Mouse (Mus musculus) hindbrain, embryonic 13.5 days (tissue): ENCODE data around the gene Spaca4. TPM values are rescaled to one million over a fixed set of nuclear protein-coding genes. Genes with fewer than 3 reads are reported as not detected.

Experiments used
- ATAC-seq: fragments of 200-750 bp; cut with Nextera tagmentation; 2 replicates; pipeline ENCODE4 v1.8.0; 2017; ENCODE audit warnings: moderate TSS enrichment; ENCODE audit not compliant: low FRiP score
- H3K27ac ChIP-seq: fragments of 300-500 bp; sonication (generic); 2 replicates; pipeline ENCODE4 v1.5.1; 2015; ENCODE audit warnings: inconsistent platforms, mild to moderate bottlenecking, moderate library complexity
- H3K27me3 ChIP-seq: fragments of 300-500 bp; sonication (generic); 2 replicates; pipeline ENCODE4 v1.6.1; 2015; ENCODE audit warnings: mild to moderate bottlenecking, inconsistent platforms
- H3K36me3 ChIP-seq: fragments of 300-500 bp; sonication (generic); 2 replicates; pipeline ENCODE4 v1.6.1; 2015; ENCODE audit warnings: mild to moderate bottlenecking, inconsistent platforms
- H3K4me1 ChIP-seq: fragments of 300-500 bp; sonication (generic); replicated peaks from 2 replicates; pipeline ENCODE4 v1.6.1; 2015; ENCODE audit warnings: inconsistent platforms
- H3K4me2 ChIP-seq: fragments of 300-500 bp; sonication (generic); 2 replicates; pipeline ENCODE4 v1.6.1; 2015; ENCODE audit warnings: inconsistent platforms, mild to moderate bottlenecking, moderate library complexity
- H3K4me3 ChIP-seq: fragments of 300-500 bp; sonication (generic); 2 replicates; pipeline ENCODE4 v1.5.1; 2015; ENCODE audit warnings: mild to moderate bottlenecking, inconsistent platforms
- H3K9ac ChIP-seq: fragments of 300-500 bp; sonication (generic); 2 replicates; pipeline ENCODE4 v1.6.1; 2015; ENCODE audit warnings: mild to moderate bottlenecking, inconsistent platforms
- H3K9me3 ChIP-seq: fragments of 300-500 bp; sonication (generic); 2 replicates; pipeline ENCODE4 v1.6.1; 2016; ENCODE audit warnings: inconsistent platforms
- WGBS: fragments of 180-500 bp; shearing (Covaris S2); methylation state at CpG from one replicate; pipeline ENCODE4 v1.1.7; 2015; 5-methylcytosine and 5-hydroxymethylcytosine counted together
- polyA plus RNA-seq: library from polyadenylated mRNA; unstranded; fragments of >200 nt; fragmentation: Nextera tagmentation; extraction: Ambion mirVana; gene quantifications from 2 replicates; pipeline ENCODE4 v1.2.1, GENCODE M21; 2015

Gene Spaca4
- polyA plus RNA-seq, 1 experiment from 2014 or later, result not detected

- H3K4me3 ChIP-seq, result no peak overlapping the region
- no peaks in the 10 kb centered on the region for H3K36me3 ChIP-seq
- peaks cover 3% of the 10 kb centered on the region; the same call in 1 of the 2 replicates for H3K27me3 ChIP-seq
- WGBS, result 83% methylated on average over 5 of the region's 5 CpGs
- no peak overlapping the region for H3K9ac ChIP-seq
- H3K4me2 ChIP-seq, result no peak overlapping the region
- ATAC-seq, result no peak
- no peak overlapping the region for H3K27ac ChIP-seq
- H3K9me3 ChIP-seq, result no peaks in the 10 kb centered on the region
- H3K4me1 ChIP-seq, result peaks cover 8% of the 10 kb centered on the region
Measured at GRCm38 (mm10) chr7:45747450-45747849, 21.8 kb upstream of the Spaca4 start.

- Histone ChIP-seq H3K9ac (no peak overlapping the region), H3K9me3 (no peaks in the 10 kb centered on the region), H3K4me1 (peaks cover 9% of the 10 kb centered on the region), H3K36me3 (no peaks in the 10 kb centered on the region), H3K4me2 (no peak overlapping the region), H3K27me3 (peaks cover 12% of the 10 kb centered on the region), H3K27ac (no peak overlapping the region), H3K4me3 (no peak overlapping the region)
- WGBS, result 64% methylated on average over 6 of the region's 6 CpGs
- ATAC-seq, result no peak
Measured at GRCm38 (mm10) chr7:45746518-45746917, 20.9 kb upstream of the Spaca4 start.

- ATAC-seq, result no peak
- Histone ChIP-seq H3K27ac (no peak overlapping the region), H3K27me3 (peaks cover 16% of the 10 kb centered on the region), H3K9ac (no peak overlapping the region), H3K4me3 (no peak overlapping the region), H3K4me2 (no peak overlapping the region), H3K9me3 (no peaks in the 10 kb centered on the region), H3K36me3 (no peaks in the 10 kb centered on the region), H3K4me1 (0 out of 2 replicates have a peak, but pooled peaks cover 6% of the 10 kb centered on the region)
- WGBS, result 49% methylated on average over 2 of the region's 2 CpGs
Measured at GRCm38 (mm10) chr7:45744387-45744786, 18.8 kb upstream of the Spaca4 start.

GRCm38 (mm10) chr7:45742338-45742737 lies 16.7 kb upstream of the Spaca4 start:
- no peaks in the 10 kb centered on the region for H3K36me3 ChIP-seq
- peak overlapping the region; percentile 23; the same call in 1 of the 2 replicates for H3K4me2 ChIP-seq
- H3K4me3 ChIP-seq, result no peak overlapping the region
- ATAC-seq, result no peak
- H3K27me3 ChIP-seq, result peaks cover 19% of the 10 kb centered on the region
- H3K9me3 ChIP-seq, result no peaks in the 10 kb centered on the region
- no peak overlapping the region for H3K27ac ChIP-seq
- 35% methylated on average over 19 of the region's 19 CpGs for WGBS
- H3K4me1 ChIP-seq, result 0 out of 2 replicates have a peak, but pooled peaks cover 3% of the 10 kb centered on the region
- H3K9ac ChIP-seq, result no peak overlapping the region

- Histone ChIP-seq H3K9ac (0 out of 2 replicates have a peak overlapping the region, but pooled peaks have one; percentile 13), H3K4me2 (peak overlapping the region; percentile 23; the same call in 1 of the 2 replicates), H3K4me3 (no peak overlapping the region), H3K4me1 (0 out of 2 replicates have a peak, but pooled peaks cover 3% of the 10 kb centered on the region), H3K9me3 (no peaks in the 10 kb centered on the region), H3K36me3 (no peaks in the 10 kb centered on the region), H3K27me3 (peaks cover 19% of the 10 kb centered on the region), H3K27ac (no peak overlapping the region)
- ATAC-seq, result no peak
- 33% methylated on average over 11 of the region's 11 CpGs for WGBS
Measured at GRCm38 (mm10) chr7:45741777-45742176, 16.2 kb upstream of the Spaca4 start.

- Histone ChIP-seq H3K9me3 (no peaks in the 10 kb centered on the region), H3K4me1 (0 out of 2 replicates have a peak, but pooled peaks cover 3% of the 10 kb centered on the region), H3K9ac (0 out of 2 replicates have a peak overlapping the region, but pooled peaks have one; percentile 13), H3K27ac (no peak overlapping the region), H3K27me3 (peaks cover 19% of the 10 kb centered on the region), H3K4me2 (no peak overlapping the region), H3K36me3 (no peaks in the 10 kb centered on the region), H3K4me3 (no peak overlapping the region)
- no peak for ATAC-seq
- WGBS, result 87% methylated on average over 12 of the region's 12 CpGs
Measured at GRCm38 (mm10) chr7:45741308-45741707, 15.7 kb upstream of the Spaca4 start.

- H3K27ac ChIP-seq, result no peak overlapping the region
- ATAC-seq, result no peak
- no peak overlapping the region for H3K4me3 ChIP-seq
- no peak overlapping the region for H3K4me2 ChIP-seq
- no peak overlapping the region for H3K9ac ChIP-seq
- 70% methylated on average over 10 of the region's 10 CpGs for WGBS
- 0 out of 2 replicates have a peak, but pooled peaks cover 3% of the 10 kb centered on the region for H3K4me1 ChIP-seq
- no peaks in the 10 kb centered on the region for H3K9me3 ChIP-seq
- peaks cover 19% of the 10 kb centered on the region for H3K27me3 ChIP-seq
- no peaks in the 10 kb centered on the region for H3K36me3 ChIP-seq
Measured at GRCm38 (mm10) chr7:45739820-45740219, 14.2 kb upstream of the Spaca4 start.

- Histone ChIP-seq H3K4me3 (no peak overlapping the region), H3K9me3 (no peaks in the 10 kb centered on the region), H3K27me3 (peaks cover 19% of the 10 kb centered on the region), H3K9ac (no peak overlapping the region), H3K36me3 (no peaks in the 10 kb centered on the region), H3K4me2 (no peak overlapping the region), H3K4me1 (0 out of 2 replicates have a peak, but pooled peaks cover 3% of the 10 kb centered on the region), H3K27ac (no peak overlapping the region)
- peak; percentile 85; the same call in 1 of the 2 replicates for ATAC-seq
- 7% methylated on average over 9 of the region's 9 CpGs for WGBS
Measured at GRCm38 (mm10) chr7:45739162-45739763, 13.7 kb upstream of the Spaca4 start.

- 84% methylated on average over 5 of the region's 5 CpGs for WGBS
- Histone ChIP-seq H3K4me3 (no peak overlapping the region), H3K36me3 (peaks cover 12% of the 10 kb centered on the region), H3K4me1 (peaks cover 8% of the 10 kb centered on the region; the same call in 1 of the 2 replicates), H3K9ac (no peak overlapping the region), H3K27ac (no peak overlapping the region), H3K9me3 (no peaks in the 10 kb centered on the region), H3K27me3 (no peaks in the 10 kb centered on the region), H3K4me2 (no peak overlapping the region)
- ATAC-seq, result no peak
Measured at GRCm38 (mm10) chr7:45733477-45733876, 7.9 kb upstream of the Spaca4 start.

GRCm38 (mm10) chr7:45730727-45731431 lies 5.3 kb upstream of the Spaca4 start:
- Histone ChIP-seq H3K4me2 (no peak overlapping the region), H3K9ac (no peak overlapping the region), H3K4me3 (no peak overlapping the region), H3K9me3 (no peaks in the 10 kb centered on the region), H3K27me3 (no peaks in the 10 kb centered on the region), H3K27ac (no peak overlapping the region), H3K4me1 (peaks cover 8% of the 10 kb centered on the region; the same call in 1 of the 2 replicates), H3K36me3 (peaks cover 29% of the 10 kb centered on the region)
- peak; percentile 32; the same call in 1 of the 2 replicates for ATAC-seq
- 21% methylated on average over 16 of the region's 16 CpGs for WGBS

GRCm38 (mm10) chr7:45727625-45728024 lies 2.0 kb upstream of the Spaca4 start:
- H3K27me3 ChIP-seq, result no peaks in the 10 kb centered on the region
- peaks cover 61% of the 10 kb centered on the region for H3K36me3 ChIP-seq
- ATAC-seq, result no peak
- no peak overlapping the region for H3K4me2 ChIP-seq
- WGBS, result 91% methylated on average over 3 of the region's 3 CpGs
- no peak overlapping the region for H3K9ac ChIP-seq
- no peak overlapping the region for H3K27ac ChIP-seq
- H3K9me3 ChIP-seq, result no peaks in the 10 kb centered on the region
- no peak overlapping the region for H3K4me3 ChIP-seq
- H3K4me1 ChIP-seq, result peaks cover 8% of the 10 kb centered on the region; the same call in 1 of the 2 replicates

GRCm38 (mm10) chr7:45726419-45726818 lies 806 bp upstream of the Spaca4 start:
- Histone ChIP-seq H3K36me3 (peaks cover 73% of the 10 kb centered on the region), H3K9ac (0 out of 2 replicates have a peak overlapping the region, but pooled peaks have one; percentile 4), H3K27ac (no peak overlapping the region), H3K4me3 (no peak overlapping the region), H3K27me3 (no peaks in the 10 kb centered on the region), H3K4me1 (peaks cover 16% of the 10 kb centered on the region; the same call in 1 of the 2 replicates), H3K4me2 (no peak overlapping the region), H3K9me3 (no peaks in the 10 kb centered on the region)
- no peak for ATAC-seq
- WGBS, result 94% methylated on average over 10 of the region's 10 CpGs
